Mouse (Mus musculus) liver, adult 2 months (tissue): Measurements from ENCODE around the gene Ifitm3.

Experiments
- CTCF ChIP-seq: fragments of 200-500 bp; IDR thresholded peaks from 2 replicates; pipeline ENCODE4 v1.5.1; 2011; ENCODE audit warnings: low read depth, low read length, control low read depth
- POLR2A ChIP-seq: fragments of 200-500 bp; IDR thresholded peaks from 2 replicates; pipeline ENCODE4 v1.6.1; 2011; ENCODE audit warnings: low read length, control low read depth; ENCODE audit not compliant: insufficient read depth; ENCODE audit errors: extremely low read depth

GRCm38 (mm10) chr7:141021489-141022449 is 11.2 kb upstream of the Ifitm3 start:
- no peak for TF ChIP-seq CTCF
- no peak for TF ChIP-seq POLR2A
